Mouse (Mus musculus) kidney, adult 2 months (tissue): ENCODE measurements around the gene Pdzrn3. TPM values are rescaled to one million over a fixed set of nuclear protein-coding genes. Genes with fewer than 3 reads are reported as not detected.

ENCODE experiments used
- DNase-seq: peaks from one replicate; pipeline ENCODE4 v3.0.0; 2021
- H3K27ac ChIP-seq: fragments of 200-500 bp; 2 replicates; pipeline ENCODE4 v1.5.1; 2012; ENCODE audit warnings: low read depth, low read length, control low read depth, inconsistent platforms; ENCODE audit not compliant: insufficient read depth
- H3K27me3 ChIP-seq: fragments of 200-500 bp; replicated peaks from 2 replicates; pipeline ENCODE4 v1.6.1; 2012; ENCODE audit warnings: mild to moderate bottlenecking, moderate library complexity, low read length, inconsistent platforms; ENCODE audit not compliant: control insufficient read depth, insufficient read depth
- H3K36me3 ChIP-seq: fragments of 200-500 bp; 2 replicates; pipeline ENCODE4 v1.6.1; 2012; ENCODE audit warnings: mild to moderate bottlenecking, moderate library complexity, low read length, inconsistent platforms; ENCODE audit not compliant: control insufficient read depth, insufficient read depth
- H3K4me1 ChIP-seq: fragments of 200-500 bp; 2 replicates; pipeline ENCODE4 v1.6.1; 2011; ENCODE audit warnings: low read length; ENCODE audit not compliant: control insufficient read depth, insufficient read depth
- H3K4me3 ChIP-seq: fragments of 200-500 bp; 2 replicates; pipeline ENCODE4 v1.5.1; 2011; ENCODE audit warnings: mild to moderate bottlenecking, low read depth, low read length, control low read depth; ENCODE audit not compliant: insufficient read depth
- CTCF ChIP-seq: fragments of 200-500 bp; conservative IDR thresholded peaks from 2 replicates; pipeline ENCODE4 v1.5.1; 2011; ENCODE audit warnings: low read depth, mild to moderate bottlenecking, control low read depth, low read length, moderate library complexity, mixed read lengths; ENCODE audit not compliant: insufficient read depth, insufficient read length
- POLR2A ChIP-seq: fragments of 200-500 bp; IDR thresholded peaks from one replicate; pipeline ENCODE4 v1.6.1; 2011; ENCODE audit warnings: low read depth, low read length, control low read depth
- whole genome bisulfite sequencing: fragments of 180-500 bp; shearing (Covaris S2); methylation state at CpG from one replicate; pipeline ENCODE4 v1.1.7; 2018; 5-methylcytosine and 5-hydroxymethylcytosine counted together
- polyA plus RNA-seq: library from polyadenylated mRNA; depleted of rRNA; stranded (reverse); fragments of >200 nt; gene quantifications from 2 replicates; pipeline ENCODE4 v1.2.3, GENCODE M21; 2012

Pdzrn3 gene
- polyA plus RNA-seq, 1 experiment, result 11.9 TPM

GRCm38 (mm10) chr6:101379546-101379945, 1.8 kb upstream of the Pdzrn3 start:
- DNase-seq, result no peak
- H3K27me3 ChIP-seq, result no peaks in the 10 kb centered on the region
- H3K36me3 ChIP-seq, result no peaks in the 10 kb centered on the region
- whole genome bisulfite sequencing, result 61% methylated on average over 3 of the region's 3 CpGs
- H3K27ac ChIP-seq, result no peak overlapping the region
- TF ChIP-seq POLR2A (no peak), CTCF (no peak)
- H3K4me3 ChIP-seq, result no peak overlapping the region
- H3K4me1 ChIP-seq, result no peaks in the 10 kb centered on the region; the same call in 1 of the 2 replicates

DNA sequence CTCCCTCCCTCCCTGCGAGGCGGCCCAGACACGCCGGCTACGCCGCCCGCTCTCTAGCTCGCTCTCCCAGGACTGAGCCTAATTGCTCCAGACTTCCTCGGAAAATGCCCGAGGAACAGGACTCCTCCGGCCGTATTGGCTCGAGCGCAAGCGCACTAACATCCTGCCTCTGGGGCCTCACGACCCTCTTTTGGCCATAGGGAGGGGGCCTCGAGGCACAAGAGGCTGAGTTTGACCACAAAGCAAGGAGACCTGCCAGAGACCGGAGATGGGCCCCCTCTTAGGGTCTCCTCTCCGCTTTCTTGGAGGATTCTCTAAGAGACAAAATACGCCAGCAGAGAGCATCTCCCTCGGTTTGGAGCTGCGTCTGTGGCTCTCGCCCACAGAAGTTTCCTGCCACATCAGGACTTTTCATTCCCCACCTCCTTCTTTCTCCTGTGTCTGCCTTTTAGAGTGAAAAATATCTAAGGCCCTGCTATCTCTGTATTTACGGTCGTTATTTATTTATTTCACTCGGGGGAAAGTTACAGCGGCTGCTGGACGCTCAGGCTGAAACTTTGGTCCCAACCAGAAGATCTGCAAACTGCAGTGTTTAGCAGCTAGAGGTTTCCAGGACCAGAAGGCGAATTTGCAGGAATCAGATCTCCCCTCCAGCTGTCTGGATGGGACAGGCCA, 375 bp upstream of the Pdzrn3 start:
- H3K27me3 ChIP-seq, result no peaks in the 10 kb centered on the region
- DNase-seq, result peak; percentile 89
- H3K36me3 ChIP-seq, result no peaks in the 10 kb centered on the region
- H3K4me3 ChIP-seq, result peak overlapping the region; percentile 75
- TF ChIP-seq CTCF, result no peak
- TF ChIP-seq POLR2A, result peak; percentile 91
- H3K4me1 ChIP-seq, result peaks cover under 1% of the 10 kb centered on the region
- H3K27ac ChIP-seq, result no peak overlapping the region
- under 1% methylated on average over 29 of the region's 29 CpGs for WGBS

DNA sequence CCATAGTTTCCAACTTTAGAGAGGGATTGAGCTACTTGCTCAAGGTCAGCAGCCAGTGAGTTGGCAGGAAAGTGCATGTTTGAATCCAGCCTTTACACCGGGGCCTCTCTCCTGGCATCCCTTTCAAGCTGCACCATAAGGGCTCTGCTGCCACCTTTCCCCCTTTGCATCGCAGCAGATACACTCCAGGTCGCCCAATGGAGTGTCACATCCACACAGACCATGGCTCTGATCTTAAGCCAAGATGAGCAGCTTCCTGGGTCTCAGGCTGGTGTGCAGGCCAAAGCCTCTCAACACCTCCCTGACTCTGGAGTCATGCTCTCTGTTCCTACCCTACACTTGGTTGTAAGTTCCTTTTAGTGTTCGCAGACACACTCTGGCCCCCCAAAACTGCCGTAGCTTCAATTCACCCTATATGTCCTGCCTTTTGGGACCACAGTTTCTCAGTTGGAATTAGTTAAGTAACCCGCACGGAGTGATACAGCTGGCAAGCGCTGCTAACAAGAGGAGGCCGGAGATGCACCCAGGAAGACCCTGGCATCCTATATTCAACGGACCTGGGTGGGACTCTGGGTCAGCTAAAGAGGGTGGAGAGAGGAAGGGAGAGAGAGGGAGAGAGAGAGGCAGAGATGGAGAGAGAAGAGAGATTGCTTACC, 1.1 kb downstream of the Pdzrn3 start:
- 19% methylated on average over 10 of the region's 10 CpGs for WGBS
- Histone ChIP-seq H3K4me3 (peak overlapping the region; percentile 75), H3K36me3 (no peaks in the 10 kb centered on the region), H3K27ac (0 out of 2 replicates have a peak overlapping the region, but pooled peaks have one; percentile 0), H3K4me1 (peaks cover 2% of the 10 kb centered on the region), H3K27me3 (no peaks in the 10 kb centered on the region)
- TF ChIP-seq CTCF, result no peak
- no peak for TF ChIP-seq POLR2A
- DNase-seq, result peak; percentile 34

GRCm38 (mm10) chr6:101376049-101376448, 1.6 kb downstream of the Pdzrn3 start:
- Histone ChIP-seq H3K27me3 (no peaks in the 10 kb centered on the region), H3K4me1 (peaks cover 2% of the 10 kb centered on the region), H3K27ac (0 out of 2 replicates have a peak overlapping the region, but pooled peaks have one; percentile 0), H3K4me3 (peak overlapping the region; percentile 75), H3K36me3 (no peaks in the 10 kb centered on the region)
- WGBS, result 44% methylated on average over 10 of the region's 10 CpGs
- DNase-seq, result peak; percentile 19
- TF ChIP-seq POLR2A (no peak), CTCF (no peak)

DNA sequence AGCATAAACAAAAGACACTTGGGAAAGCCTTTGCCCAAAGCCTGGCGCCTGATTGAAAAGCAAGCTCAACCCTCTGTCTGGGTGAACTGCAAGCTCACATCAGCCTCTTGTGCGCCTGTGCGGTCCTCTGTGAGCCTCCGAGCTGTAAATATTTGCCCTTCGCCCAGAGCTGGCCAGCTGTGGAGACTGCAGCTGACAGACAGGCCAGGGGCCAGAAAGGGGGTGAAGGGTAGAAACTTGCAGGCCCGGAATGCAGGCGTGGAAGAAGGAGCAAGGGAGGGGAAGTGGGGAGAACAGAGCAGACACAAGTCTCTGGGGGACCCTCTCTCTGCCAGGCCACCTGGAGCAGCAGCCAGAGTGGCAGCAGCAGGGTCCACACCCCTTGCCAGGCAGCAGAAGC, 3.0 kb downstream of the Pdzrn3 start:
- H3K4me1 ChIP-seq, result peaks cover 2% of the 10 kb centered on the region
- TF ChIP-seq POLR2A (no peak), CTCF (no peak)
- peak; percentile 91 for DNase-seq
- no peak overlapping the region for H3K4me3 ChIP-seq
- H3K36me3 ChIP-seq, result no peaks in the 10 kb centered on the region
- H3K27ac ChIP-seq, result peak overlapping the region; percentile 57
- WGBS, result 13% methylated on average over 7 of the region's 7 CpGs
- no peaks in the 10 kb centered on the region for H3K27me3 ChIP-seq

DNA sequence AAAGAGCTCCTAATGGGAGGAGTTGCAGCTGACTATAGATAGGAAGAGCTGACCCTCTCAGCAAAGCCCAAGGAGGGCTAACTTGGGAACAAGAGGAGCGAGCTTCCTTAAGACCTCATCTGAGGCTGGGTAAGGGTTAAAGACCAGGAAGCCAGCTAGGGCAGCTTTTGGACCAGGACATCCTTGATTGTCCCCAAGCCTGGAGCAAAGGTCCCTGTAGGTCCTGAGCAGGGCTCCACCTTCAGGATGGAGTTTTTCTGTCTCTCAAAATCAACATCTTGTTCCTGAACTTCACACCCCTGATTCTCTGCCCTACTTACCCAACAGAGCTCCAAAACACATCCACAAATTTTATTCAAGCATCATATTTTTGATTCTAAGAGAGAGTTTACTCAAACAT, 3.5 kb downstream of the Pdzrn3 start:
- Histone ChIP-seq H3K4me1 (peaks cover 4% of the 10 kb centered on the region), H3K27ac (no peak overlapping the region), H3K4me3 (no peak overlapping the region), H3K36me3 (no peaks in the 10 kb centered on the region), H3K27me3 (no peaks in the 10 kb centered on the region)
- DNase-seq, result peak; percentile 53
- TF ChIP-seq CTCF (0 out of 2 replicates have a peak, but pooled peaks have one; percentile 8), POLR2A (no peak)
- 49% methylated on average over 1 of the region's 1 CpGs for WGBS

GRCm38 (mm10) chr6:101372982-101373381, 4.7 kb downstream of the Pdzrn3 start:
- Histone ChIP-seq H3K27me3 (no peaks in the 10 kb centered on the region), H3K4me3 (no peak overlapping the region), H3K4me1 (peaks cover 6% of the 10 kb centered on the region), H3K36me3 (no peaks in the 10 kb centered on the region), H3K27ac (no peak overlapping the region)
- TF ChIP-seq CTCF, result no peak
- no peak for TF ChIP-seq POLR2A
- 82% methylated on average over 5 of the region's 5 CpGs for WGBS
- DNase-seq, result no peak
